Mouse (Mus musculus): ENCODE measurements at regions not wholly inside any gene's neighbourhood (a gene's known extent, or its start where the extent isn't known, plus 50 kb on each side); places are given as distances from the start of the nearest gene placed in this dataset.

DNA sequence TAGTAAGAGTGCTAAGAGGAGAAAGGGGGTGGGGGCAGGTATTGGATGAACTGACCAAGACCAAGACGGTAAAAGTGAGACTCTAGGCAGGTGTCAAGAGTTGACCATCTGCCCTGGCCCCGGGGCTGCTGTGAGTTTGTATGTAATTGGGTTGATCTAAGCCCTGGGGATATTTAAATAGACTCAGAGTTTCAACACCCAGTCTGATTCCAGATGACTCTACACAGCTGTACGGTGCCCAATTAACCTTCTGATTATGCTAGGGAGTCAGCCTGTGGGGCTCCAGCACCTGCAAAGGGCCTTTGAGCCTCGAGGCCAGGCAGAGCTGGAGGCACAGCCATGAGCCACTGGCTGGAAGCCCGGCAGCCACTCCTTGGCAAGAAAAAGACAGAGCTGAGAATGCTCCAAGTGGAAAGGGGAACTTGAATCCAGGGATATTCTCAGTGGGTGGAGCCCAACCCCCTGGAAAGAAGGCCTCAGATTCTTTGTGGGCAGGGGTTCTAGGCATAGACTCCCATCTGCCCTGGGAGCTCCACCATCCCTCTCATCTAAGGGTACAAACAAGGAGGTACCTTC lies 140.8 kb downstream of the Rybp start:
- no peak overlapping the region for H3K9ac ChIP-seq (ENCODE audit: insufficient read depth, low read depth, low read length, poor library complexity, severe bottlenecking)
- no peak overlapping the region for H3K4me3 ChIP-seq (ENCODE audit: insufficient read depth in 1 of 2, low read depth in 1 of 2, low read length in 2 of 2, poor library complexity in 1 of 2, severe bottlenecking in 1 of 2)
- peaks cover 0 to 18% of the 10 kb centered on the region in 2 experiments; a peak in 1 of 4 replicates for H3K4me1 ChIP-seq (ENCODE audit: control insufficient read depth in 2 of 2, insufficient read depth in 2 of 2, low read length in 2 of 2, poor library complexity in 1 of 2)
- in situ Hi-C loops (cut with MboI; ENCODE audit: low sequenced_read_pairs in 2 of 2, unreplicated experiment in 2 of 2): no loop called here
- TF ChIP-seq ZNF384 (IDR thresholded peaks at IDR 0.05; ENCODE audit: low read depth, low read length) (no peak), ZC3H11A (IDR thresholded peaks at IDR 0.05; ENCODE audit: borderline replicate concordance, low read depth, low read length) (no peak), MAFK (IDR thresholded peaks at IDR 0.05; ENCODE audit: insufficient read depth, low read depth, low read length) (no peak), HCFC1 (IDR thresholded peaks at IDR 0.05; ENCODE audit: borderline replicate concordance, insufficient read depth, low read length) (no peak), CHD2 (IDR thresholded peaks at IDR 0.05; ENCODE audit: low read depth, low read length) (no peak)
- no peaks in the 10 kb centered on the region for H3K9me3 ChIP-seq (ENCODE audit: control insufficient read depth, insufficient read depth, low read depth, low read length)
- H3K36me3 ChIP-seq (ENCODE audit: control insufficient read depth, insufficient read depth, low read length, poor library complexity, severe bottlenecking): no peaks in the 10 kb centered on the region
- no peak overlapping the region for H3K27ac ChIP-seq (ENCODE audit: insufficient read depth, low read depth, low read length, poor library complexity, severe bottlenecking)
- DNase-seq (ENCODE audit: low read depth, low spot score): no peak

DNA sequence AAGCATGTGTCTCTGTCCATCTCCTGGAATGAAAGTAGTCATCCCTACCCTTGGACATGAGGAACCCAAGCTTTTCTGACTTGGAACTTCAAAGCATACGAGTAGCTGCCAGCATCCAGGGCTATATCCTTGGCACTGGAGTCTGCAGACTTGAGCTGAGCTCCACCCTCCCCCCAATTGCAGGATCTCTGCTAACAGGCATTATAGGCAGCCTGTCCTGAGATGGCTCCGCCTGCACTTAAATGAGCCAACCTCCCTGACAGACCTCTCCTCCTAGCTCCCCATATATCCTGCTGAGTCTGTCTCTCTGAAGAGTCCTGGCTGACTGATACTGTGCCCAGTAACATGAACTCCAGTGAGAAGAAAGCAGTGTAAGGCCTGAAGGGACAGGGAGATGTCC lies 141.4 kb downstream of the Rybp start:
- Histone ChIP-seq H3K4me1 (ENCODE audit: control insufficient read depth in 2 of 2, insufficient read depth in 2 of 2, low read length in 2 of 2, poor library complexity in 1 of 2) (peaks cover 0 to 18% of the 10 kb centered on the region in 2 experiments; a peak in 1 of 4 replicates), H3K36me3 (ENCODE audit: control insufficient read depth, insufficient read depth, low read length, poor library complexity, severe bottlenecking) (no peaks in the 10 kb centered on the region), H3K4me3 (ENCODE audit: insufficient read depth in 1 of 2, low read depth in 1 of 2, low read length in 2 of 2, poor library complexity in 1 of 2, severe bottlenecking in 1 of 2) (no peak overlapping the region), H3K9ac (ENCODE audit: insufficient read depth, low read depth, low read length, poor library complexity, severe bottlenecking) (no peak overlapping the region), H3K27ac (ENCODE audit: insufficient read depth, low read depth, low read length, poor library complexity, severe bottlenecking) (no peak overlapping the region), H3K9me3 (ENCODE audit: control insufficient read depth, insufficient read depth, low read depth, low read length) (no peaks in the 10 kb centered on the region)
- TF ChIP-seq ZNF384 (IDR thresholded peaks at IDR 0.05; ENCODE audit: low read depth, low read length) (no peak), CHD2 (IDR thresholded peaks at IDR 0.05; ENCODE audit: low read depth, low read length) (no peak), MAFK (IDR thresholded peaks at IDR 0.05; ENCODE audit: insufficient read depth, low read depth, low read length) (no peak), ZC3H11A (IDR thresholded peaks at IDR 0.05; ENCODE audit: borderline replicate concordance, low read depth, low read length) (no peak), HCFC1 (IDR thresholded peaks at IDR 0.05; ENCODE audit: borderline replicate concordance, insufficient read depth, low read length) (no peak)
- in situ Hi-C loops (cut with MboI; ENCODE audit: low sequenced_read_pairs in 2 of 2, unreplicated experiment in 2 of 2): no loop called here
- DNase-seq (ENCODE audit: low read depth, low spot score): no peak

DNA sequence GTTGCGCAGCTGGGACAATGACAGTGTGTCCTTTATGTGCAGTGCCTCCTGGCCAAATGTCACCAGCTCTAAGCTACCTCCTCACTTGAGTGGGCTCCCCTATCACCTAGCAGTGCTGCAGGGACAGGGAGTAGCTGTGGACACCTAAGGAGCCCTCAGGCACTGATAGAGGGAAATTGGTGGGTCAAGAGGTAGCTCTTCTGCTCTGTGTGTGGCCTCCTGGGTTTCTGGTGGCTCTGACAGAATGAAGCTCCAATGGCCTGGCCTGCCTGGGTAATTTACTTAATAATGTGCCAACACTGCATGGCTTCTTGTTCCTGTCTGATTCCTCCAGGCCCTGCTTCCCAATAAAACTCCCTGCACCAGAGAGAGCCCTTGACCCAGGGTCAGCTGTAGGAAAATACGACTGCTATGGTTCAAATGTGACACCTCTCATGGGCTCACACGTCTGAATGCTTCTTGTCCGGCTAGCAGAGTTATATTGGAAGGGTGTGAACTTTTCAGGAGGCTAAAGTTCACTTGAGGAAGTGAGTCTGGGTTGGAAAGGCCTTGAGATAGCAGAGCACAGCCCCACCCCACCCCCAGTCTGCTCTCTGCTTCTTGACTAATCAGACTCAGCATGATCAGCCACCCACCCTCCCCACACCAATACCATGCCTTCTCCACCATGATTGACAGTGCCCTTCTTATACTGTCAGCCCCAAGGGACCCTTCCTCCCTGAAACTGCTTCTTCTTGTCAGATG lies 142.6 kb downstream of the Rybp start:
- H3K36me3 ChIP-seq (ENCODE audit: control insufficient read depth, insufficient read depth, low read length, poor library complexity, severe bottlenecking): no peaks in the 10 kb centered on the region
- H3K9me3 ChIP-seq (ENCODE audit: control insufficient read depth, insufficient read depth, low read depth, low read length): no peaks in the 10 kb centered on the region
- DNase-seq (ENCODE audit: low read depth, low spot score): no peak
- H3K9ac ChIP-seq (ENCODE audit: insufficient read depth, low read depth, low read length, poor library complexity, severe bottlenecking): no peak overlapping the region
- H3K4me1 ChIP-seq (ENCODE audit: control insufficient read depth in 2 of 2, insufficient read depth in 2 of 2, low read length in 2 of 2, poor library complexity in 1 of 2): peaks cover 0 to 18% of the 10 kb centered on the region in 2 experiments; a peak in 1 of 4 replicates
- no peak overlapping the region for H3K4me3 ChIP-seq (ENCODE audit: insufficient read depth in 1 of 2, low read depth in 1 of 2, low read length in 2 of 2, poor library complexity in 1 of 2, severe bottlenecking in 1 of 2)
- in situ Hi-C loops (cut with MboI; ENCODE audit: low sequenced_read_pairs in 2 of 2, unreplicated experiment in 2 of 2): no loop called here
- H3K27ac ChIP-seq (ENCODE audit: insufficient read depth, low read depth, low read length, poor library complexity, severe bottlenecking): no peak overlapping the region
- TF ChIP-seq HCFC1 (IDR thresholded peaks at IDR 0.05; ENCODE audit: borderline replicate concordance, insufficient read depth, low read length) (no peak), ZNF384 (IDR thresholded peaks at IDR 0.05; ENCODE audit: low read depth, low read length) (no peak), ZC3H11A (IDR thresholded peaks at IDR 0.05; ENCODE audit: borderline replicate concordance, low read depth, low read length) (no peak), CHD2 (IDR thresholded peaks at IDR 0.05; ENCODE audit: low read depth, low read length) (no peak), MAFK (IDR thresholded peaks at IDR 0.05; ENCODE audit: insufficient read depth, low read depth, low read length) (no peak)

DNA sequence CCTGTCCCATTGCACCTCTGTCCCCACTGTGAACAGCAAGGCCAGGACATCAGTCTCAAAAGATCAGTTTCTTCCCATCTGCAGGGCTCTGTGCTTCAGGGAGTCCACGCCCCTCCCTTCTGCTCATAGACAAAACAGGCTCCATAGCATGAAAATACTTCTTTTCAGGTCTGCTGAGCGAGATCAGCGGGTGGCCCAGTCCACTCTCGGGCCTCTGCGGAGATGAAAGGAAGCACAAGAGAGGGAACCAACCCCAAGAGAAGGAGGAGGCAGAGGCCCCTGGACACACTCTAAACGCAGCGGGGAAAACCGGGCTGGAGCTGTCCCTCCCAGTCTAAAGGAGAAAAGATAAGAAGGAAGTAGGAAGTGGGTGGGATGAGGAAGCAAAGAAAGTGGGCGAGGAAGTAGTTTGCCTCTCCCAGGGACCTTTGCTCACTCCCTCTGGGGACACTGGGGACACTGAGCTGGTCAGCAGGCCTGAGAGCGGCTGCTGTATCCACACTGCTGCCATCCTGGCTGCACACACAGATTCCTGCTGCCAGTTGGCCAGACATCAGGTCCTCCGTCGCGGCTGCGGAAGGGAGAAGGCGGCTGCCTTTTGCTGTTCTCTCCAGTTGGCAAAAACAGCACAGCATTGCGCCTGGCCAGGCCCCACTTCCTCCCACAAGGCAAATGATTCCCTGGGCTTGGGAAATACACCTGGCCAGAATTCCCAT lies 143.5 kb downstream of the Rybp start:
- Histone ChIP-seq H3K4me3 (ENCODE audit: insufficient read depth in 1 of 2, low read depth in 1 of 2, low read length in 2 of 2, poor library complexity in 1 of 2, severe bottlenecking in 1 of 2) (peak overlapping the region in 1 of 2 experiments; percentile 11; a peak in 2 of 4 replicates), H3K9me3 (ENCODE audit: control insufficient read depth, insufficient read depth, low read depth, low read length) (no peaks in the 10 kb centered on the region), H3K4me1 (ENCODE audit: control insufficient read depth in 2 of 2, insufficient read depth in 2 of 2, low read length in 2 of 2, poor library complexity in 1 of 2) (peaks cover 0 to 18% of the 10 kb centered on the region in 2 experiments; a peak in 1 of 4 replicates), H3K9ac (ENCODE audit: insufficient read depth, low read depth, low read length, poor library complexity, severe bottlenecking) (peak overlapping the region; percentile 14; the same call in 1 of the 2 replicates), H3K27ac (ENCODE audit: insufficient read depth, low read depth, low read length, poor library complexity, severe bottlenecking) (no peak overlapping the region), H3K36me3 (ENCODE audit: control insufficient read depth, insufficient read depth, low read length, poor library complexity, severe bottlenecking) (no peaks in the 10 kb centered on the region)
- in situ Hi-C loops (cut with MboI; ENCODE audit: low sequenced_read_pairs in 2 of 2, unreplicated experiment in 2 of 2): no loop called here
- DNase-seq (ENCODE audit: low read depth, low spot score): no peak
- TF ChIP-seq CHD2 (IDR thresholded peaks at IDR 0.05; ENCODE audit: low read depth, low read length) (no peak), ZNF384 (IDR thresholded peaks at IDR 0.05; ENCODE audit: low read depth, low read length) (no peak), HCFC1 (IDR thresholded peaks at IDR 0.05; ENCODE audit: borderline replicate concordance, insufficient read depth, low read length) (no peak), ZC3H11A (IDR thresholded peaks at IDR 0.05; ENCODE audit: borderline replicate concordance, low read depth, low read length) (no peak), MAFK (IDR thresholded peaks at IDR 0.05; ENCODE audit: insufficient read depth, low read depth, low read length) (no peak)
